Mouse (Mus musculus) heart, postnatal 10 days (tissue): Measurements from ENCODE around the gene F7. TPM values are rescaled to one million over a fixed set of nuclear protein-coding genes. Genes with fewer than 3 reads are reported as not detected.

ENCODE experiments used
- DNase-seq, 2 experiments: peaks; one replicate each; pipeline ENCODE4 v3.0.0; 2021
- intact Hi-C: fragments of 180-260 bp; cut with DNase I; formaldehyde crosslinking; loops from one replicate; pipeline ENCODE4 v1.15.1; 2025
- total RNA-seq, 2 experiments: library from RNA; stranded (reverse); gene quantifications; 2 replicates each; pipeline ENCODE4 v1.2.3; 2021

The F7 gene
- total RNA-seq: not detected

DNA sequence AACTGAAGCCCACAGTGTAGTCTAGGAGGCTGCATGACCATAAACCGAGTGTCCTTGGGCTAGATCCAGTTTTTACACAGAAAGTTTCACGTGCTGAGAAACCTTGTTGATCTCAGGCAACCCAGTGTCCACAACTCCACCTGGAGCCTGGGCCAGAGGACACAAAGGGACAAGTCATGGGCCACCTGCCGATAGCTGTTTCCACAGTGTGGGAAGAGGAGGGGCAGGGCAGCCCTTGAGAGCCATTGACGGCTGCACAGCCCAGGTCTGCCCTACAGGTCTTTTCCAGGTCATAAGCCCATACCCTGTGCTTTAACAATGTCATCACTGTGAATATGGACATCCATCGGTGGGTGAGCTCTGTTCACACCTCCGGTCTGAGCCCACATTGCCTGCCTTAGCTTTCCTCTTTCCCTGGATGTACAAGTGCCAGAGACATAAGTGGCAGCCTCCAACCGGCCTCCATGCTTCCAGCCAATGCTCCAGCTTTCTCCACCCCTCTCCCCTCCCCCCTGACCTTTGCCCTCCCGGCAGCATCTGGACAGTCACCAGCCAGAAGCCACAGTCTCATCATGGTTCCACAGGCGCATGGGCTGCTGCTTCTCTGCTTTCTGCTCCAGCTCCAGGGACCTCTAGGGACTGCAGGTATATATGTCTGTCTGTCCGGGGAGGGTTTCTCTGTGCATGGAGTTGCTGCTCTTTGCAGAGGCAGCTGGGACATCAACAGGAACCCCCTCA lies at the start of gene F7:
TSS of gene F7 (plus strand) at position 548 of the 738 bp plus-strand sequence.
- DNase-seq: no peak
- intact Hi-C loops: no loop called here

DNA sequence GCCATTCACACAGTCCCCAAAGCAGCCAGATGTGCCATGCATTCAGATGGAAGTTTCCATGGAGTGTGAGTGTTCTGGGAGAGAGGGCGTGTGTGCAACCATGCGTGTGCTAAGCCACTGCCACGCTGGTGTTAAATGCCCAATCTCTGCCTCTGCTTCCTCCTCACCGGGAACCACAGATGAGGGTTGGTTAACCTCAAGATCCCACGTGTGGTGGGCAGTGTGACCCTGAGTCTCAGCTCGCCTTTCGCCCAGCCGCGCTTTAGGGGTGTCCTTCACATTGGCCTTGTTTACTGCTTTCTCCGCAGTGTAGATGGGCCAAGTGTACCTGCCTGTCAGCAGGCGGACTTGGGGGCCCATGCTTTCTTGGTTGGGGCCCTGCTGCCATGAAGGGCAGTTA lies 49.5 kb upstream of the F7 start:
- intact Hi-C loops: loop anchor here (5.0 kb wide), 1 partner anchor 131 kb away; the partner anchor contains the start of genes Cul4a and Pcid2
- DNase-seq: no peak

DNA sequence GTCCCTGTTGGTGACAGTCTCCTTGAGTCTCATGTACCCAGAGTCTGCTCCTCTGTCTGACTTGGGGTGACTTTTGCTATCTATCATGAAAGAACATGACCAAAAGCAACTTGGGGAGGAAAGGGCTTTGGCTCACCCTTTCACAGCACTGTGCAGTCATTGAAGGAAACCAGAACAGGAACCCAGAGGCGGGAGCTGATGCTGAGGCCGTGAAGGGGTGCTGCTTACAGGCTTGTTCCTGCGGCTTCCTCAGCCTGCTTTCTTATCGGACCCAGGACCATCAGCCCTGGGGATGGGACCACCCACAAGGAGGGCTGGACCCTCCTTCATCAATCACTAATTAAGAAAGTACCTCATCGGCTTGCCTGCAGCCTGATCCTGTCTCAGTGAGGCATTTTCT lies 49.1 kb upstream of the F7 start:
- DNase-seq: no peak
- intact Hi-C loops: loop anchor here (5.0 kb wide), 1 partner anchor 131 kb away; the partner anchor contains the start of genes Cul4a and Pcid2

DNA sequence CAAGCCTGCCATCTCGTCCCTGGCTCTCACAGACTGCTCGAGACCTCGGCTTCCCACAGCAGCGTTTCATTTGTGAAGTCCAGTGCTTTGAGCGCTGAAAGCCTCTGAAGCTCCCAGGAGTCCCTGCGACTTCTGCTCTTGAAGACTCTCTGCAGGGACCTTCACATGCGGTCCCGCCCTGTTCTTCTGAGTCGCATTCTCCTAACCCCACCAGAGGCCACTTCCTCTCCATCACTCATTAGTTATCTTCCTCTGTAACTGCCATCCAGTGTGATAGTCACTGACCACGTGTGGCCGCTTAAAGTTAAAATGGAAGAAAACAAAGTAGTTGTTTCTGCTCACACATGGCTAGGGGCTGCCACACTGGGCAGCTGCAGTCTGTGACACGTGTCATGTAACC lies 48.5 kb upstream of the F7 start:
- DNase-seq: no peak
- intact Hi-C loops: loop anchor here (5.0 kb wide), 1 partner anchor 130 kb away; the partner anchor contains the start of genes Cul4a and Pcid2

DNA sequence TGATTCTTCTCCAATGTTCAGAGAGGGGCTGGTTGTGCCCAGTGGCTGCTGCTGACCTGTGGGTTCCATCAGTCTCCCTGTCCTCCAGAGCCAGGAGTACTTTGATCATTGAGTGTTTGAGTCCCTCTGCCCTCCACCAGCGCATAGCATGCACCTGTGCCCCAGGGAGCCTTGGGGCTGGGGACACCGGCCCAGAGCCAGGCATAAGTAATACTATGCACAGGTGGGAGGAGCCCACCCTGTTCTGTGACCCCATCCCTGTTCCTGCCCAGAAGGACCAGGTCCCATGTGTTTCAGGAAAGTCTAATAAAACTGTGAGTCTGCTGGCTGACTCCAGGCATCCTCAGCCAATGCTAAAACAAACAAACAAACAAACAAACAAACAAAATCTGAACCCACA lies 47.5 kb upstream of the F7 start:
- intact Hi-C loops: loop anchor here (2.0 to 5.0 kb wide), 2 partner anchors 129 to 234 kb away; partner anchors contain the start of genes Cul4a and Pcid2
- DNase-seq: no peak

DNA sequence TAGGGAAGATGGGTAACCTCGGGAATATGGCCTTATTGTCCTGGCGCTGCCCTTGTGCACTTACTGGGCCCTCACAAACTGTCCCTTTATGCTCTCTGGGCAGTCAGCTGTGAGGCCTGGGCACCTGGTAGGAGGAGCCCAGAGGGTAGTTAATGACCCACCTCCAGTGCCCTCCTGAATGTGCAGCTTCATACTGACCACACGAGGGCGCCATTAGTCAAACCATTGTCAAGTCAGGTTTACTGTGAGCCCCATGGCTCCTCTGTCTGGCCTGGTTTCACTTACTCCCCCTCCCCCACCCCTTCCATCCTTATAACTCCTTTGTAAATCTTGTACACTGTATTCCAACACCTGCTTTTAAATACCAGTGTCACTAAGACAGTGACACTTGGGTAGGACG lies 47.1 kb upstream of the F7 start:
- intact Hi-C loops: loop anchor here (2.0 to 5.0 kb wide), 2 partner anchors 129 to 234 kb away; partner anchors contain the start of genes Cul4a and Pcid2
- DNase-seq: peak; percentile 61 to 72

DNA sequence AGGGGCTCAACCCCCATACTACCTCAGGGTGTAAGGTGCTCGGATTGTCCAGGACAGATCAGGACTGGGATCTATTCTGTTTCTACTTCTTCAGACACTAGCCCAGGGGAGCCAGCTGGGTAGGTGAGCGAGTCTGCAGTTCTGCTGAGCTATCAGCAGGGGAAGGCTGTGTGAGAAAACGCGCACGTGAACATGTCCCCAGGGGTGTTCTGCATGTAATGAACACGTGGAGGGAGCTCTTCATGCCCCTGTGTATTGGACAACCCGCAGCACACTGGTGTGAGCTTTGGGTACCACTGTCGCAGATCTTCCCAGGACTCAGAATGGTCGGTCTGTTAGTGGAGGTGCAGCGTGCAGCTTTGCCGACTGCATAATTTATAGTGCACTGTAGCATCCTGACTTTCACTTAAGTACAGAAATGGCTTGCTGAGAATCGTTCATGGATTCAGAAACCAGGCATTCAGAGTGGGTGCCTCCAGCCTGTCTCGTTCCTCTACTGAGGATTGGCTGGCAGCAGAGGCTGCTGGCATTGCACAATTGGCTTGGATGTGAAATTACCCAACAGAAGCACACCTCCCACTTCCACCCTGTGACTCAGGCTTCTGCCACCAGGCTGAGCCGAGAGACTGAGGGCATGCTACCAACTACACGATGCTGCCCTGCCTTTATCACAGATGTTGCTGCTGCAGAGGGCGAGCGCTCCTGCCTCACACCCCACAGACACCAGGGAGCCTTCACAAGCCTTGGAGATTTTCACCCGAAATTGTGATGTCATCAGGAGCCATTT lies 42.0 kb upstream of the F7 start:
- intact Hi-C loops: no loop called here

DNA sequence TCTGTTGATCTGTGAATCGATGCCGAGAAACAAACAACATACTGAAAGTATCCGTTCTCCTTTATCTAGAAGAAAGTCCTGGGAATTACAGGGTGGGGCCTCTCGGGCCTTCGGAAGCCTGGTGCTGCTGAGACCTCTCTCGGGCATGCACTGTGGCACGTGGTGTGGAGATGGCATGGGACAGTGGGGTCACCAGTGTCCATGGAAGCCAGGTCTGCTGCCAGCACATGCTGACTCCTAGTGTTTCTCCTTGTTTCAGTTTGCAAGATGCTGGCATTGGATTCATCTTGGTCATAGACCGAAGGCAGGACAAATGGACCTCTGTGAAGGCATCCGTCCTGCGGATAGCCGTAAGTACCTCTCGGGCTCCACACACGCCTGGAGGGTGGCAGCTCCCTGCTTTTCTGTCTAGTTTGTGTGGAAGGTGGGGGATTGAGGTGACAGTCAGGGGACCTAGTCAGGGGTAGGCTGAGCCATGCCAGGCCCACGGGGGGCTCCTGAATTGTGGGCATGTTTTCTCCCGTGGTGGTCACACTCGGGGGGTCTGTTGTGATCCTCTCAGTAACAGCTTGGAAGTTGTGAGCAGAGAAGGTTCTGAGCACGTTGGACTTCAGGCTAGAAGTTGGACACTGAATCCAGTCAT lies 41.1 kb upstream of the F7 start:
- DNase-seq: no peak
- intact Hi-C loops: no loop called here

More for the DNA sequence above, 42.0 kb upstream of the F7 start:
- DNase-seq: peak in 1 of 2 experiments; percentile 9

DNA sequence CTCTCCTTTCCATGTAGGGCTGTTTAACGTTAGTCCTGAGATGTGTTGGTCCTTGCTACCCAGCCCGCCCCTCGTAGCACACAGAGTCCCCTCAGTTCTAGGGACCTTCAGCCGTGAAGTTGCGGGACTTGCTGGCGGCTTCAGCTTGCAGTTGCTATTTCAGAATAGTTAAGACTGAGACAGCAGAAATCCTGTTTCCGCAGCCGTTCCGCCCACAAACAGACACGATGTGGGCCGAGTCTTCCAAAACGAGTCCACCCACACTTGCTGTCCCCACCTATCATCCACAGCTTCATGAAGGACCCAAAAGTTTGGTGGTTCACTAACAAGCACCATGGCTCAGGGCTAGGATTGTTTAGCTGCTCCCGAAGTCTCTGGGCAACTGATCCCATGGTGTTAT lies 40.6 kb upstream of the F7 start:
- intact Hi-C loops: no loop called here
- no peak for DNase-seq

DNA sequence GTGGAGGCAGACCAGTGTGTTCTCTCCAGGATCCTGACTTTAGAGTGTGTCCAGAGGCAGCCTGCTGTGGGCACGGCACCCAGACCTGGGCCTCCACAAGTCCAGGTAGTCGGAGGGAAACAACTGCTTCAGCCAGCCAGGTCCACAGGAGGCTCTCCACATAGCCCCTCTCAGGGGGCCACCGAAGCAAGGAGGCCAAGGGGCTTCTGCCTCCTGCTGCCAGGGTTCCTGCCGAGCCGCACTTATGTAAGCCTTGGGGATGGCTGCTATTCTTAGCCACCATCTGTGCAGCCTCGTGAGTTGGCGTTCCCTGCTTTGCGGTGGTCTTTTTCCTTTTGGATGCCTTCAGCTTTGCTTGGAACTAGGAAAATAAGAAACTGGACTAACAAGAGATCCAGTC lies 38.3 kb upstream of the F7 start:
- peak; percentile 8 to 20 for DNase-seq
- intact Hi-C loops: no loop called here

DNA sequence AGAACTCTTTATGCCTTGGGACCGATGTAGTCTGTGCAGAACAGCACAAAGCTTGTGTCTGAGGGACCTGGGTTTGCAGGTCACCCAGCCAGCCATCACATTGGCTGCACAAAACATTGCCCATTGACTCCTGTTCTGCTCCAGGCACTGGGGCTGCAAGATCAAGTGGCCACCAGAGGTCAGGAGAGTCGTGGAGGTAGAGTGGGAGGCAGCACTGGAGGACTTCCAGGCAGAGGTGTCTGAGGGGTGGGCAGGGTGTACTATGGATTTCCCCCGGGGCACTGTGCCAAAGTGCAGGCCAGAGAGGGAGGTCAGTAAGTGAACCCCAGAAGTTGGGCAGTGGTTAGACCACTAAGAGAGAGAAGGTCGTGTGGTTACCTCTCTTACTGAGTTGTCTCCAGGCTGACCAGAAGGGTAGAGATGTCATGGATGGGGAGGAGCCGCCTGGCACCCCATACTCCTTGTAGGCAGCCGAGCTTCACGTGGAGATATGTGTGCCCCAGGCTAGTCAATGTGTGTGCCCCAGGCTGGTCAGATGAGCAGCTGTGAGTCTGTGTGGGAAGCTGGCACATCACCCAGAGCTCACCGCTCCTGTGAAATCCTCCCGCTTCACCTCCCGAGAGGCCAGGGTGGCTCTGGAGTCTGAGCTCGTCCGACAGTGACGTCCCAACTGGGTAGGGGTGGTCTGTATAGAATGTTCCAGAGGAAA lies 37.0 kb upstream of the F7 start:
- DNase-seq: peak in 1 of 2 experiments; percentile 17
- intact Hi-C loops: no loop called here

DNA sequence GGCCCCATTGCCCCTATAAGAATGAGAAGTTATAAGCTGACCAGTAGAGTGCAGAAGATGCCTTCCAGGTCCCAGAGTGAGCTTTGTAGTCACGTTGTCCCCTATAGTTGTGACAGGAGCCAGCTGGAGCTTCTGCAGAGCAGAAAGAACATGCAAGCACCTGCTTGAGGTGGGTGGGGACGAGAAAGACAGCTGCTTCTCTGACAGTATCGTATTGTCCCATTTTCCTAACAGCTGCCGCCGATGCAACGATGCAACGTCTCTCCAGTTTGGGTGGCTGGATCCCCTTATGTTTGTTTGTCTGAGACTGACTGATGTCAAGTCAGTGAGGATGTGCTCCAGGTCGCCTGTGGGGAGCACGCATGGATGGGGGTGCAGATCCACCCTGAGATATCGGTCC lies 34.4 kb upstream of the F7 start:
- no peak for DNase-seq
- intact Hi-C loops: no loop called here

DNA sequence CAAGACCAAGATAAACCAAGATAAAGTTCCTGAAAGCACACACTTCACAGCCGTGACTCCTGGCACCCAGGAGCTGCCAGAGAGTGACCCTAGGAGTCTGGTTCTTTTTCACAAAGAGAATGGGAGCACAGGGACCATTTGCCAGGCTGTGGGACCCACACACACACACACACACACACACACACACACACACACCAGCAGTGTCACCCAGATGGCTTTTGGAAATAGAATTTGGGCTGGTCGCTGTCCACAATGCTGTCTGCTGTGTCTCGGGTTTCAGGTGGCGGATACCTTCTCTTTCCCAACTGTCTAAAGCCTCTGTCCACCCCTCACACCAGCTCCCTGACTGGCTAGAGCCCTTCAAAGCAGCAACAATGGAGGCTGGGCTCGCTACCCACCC lies 31.4 kb upstream of the F7 start:
- no peak for DNase-seq
- intact Hi-C loops: no loop called here

DNA sequence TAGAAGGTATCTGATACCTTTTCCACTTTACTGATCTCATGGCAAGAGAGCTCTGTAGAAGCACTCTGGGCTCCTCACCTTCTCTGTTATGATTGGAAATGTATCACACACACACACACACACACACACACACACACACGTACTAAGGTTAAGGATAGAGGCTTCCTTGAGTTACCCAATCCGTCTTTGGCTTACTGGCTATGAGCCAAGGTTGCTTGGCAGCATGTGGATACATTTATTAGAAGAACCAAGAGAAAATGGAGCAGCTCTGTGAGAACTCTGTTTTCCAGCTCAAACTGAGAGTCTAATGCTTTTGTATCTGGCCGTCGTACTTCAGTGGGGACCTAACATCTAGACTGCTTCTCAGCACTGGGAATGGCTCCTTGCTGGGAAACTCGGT lies 30.4 kb upstream of the F7 start:
- no peak for DNase-seq

DNA sequence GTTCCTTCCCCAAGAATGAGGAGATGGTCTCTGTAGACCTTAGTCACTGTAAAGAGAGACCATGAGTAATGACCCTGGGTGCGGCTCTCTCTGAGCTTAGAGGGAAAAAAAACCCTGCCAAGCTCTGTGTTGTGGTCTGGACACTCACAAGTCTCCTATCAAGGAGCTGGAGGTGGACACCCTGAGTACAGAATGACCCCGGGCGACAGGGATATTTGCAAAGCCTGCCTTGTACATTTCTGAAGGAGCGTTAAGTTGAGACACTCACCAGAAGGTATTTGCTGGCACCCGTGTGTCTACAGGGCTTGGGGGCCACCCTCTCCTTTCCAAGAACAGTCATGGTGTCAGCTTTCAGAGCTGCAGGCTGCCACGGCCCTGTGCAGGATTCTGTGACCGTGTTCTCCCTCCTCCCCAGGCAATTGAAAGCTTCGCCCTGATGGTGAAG lies 29.0 kb upstream of the F7 start:
- peak; percentile 40 to 50 for DNase-seq
- intact Hi-C loops: no loop called here

More for the DNA sequence above, 30.4 kb upstream of the F7 start:
- intact Hi-C loops: no loop called here

DNA sequence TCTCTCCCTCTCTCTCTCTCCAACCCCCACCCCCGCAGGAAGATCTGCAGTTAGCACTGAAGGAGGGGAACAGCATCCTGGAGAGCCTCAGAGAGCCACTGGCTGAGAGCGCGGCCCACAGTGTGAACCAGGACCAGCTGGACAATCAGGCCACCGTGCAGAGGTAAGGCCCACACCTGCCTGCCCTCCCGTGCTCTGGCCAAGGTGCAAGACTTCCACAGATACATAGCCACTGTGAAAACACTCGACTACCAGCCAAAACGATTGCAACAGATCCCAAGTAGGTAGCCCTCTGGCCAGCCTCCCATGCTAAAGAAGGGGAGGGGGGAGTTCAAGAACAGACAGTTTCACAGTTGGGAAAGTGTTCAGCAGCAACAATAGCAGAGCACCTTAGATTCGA lies 27.5 kb upstream of the F7 start:
- intact Hi-C loops: no loop called here
- DNase-seq: no peak

DNA sequence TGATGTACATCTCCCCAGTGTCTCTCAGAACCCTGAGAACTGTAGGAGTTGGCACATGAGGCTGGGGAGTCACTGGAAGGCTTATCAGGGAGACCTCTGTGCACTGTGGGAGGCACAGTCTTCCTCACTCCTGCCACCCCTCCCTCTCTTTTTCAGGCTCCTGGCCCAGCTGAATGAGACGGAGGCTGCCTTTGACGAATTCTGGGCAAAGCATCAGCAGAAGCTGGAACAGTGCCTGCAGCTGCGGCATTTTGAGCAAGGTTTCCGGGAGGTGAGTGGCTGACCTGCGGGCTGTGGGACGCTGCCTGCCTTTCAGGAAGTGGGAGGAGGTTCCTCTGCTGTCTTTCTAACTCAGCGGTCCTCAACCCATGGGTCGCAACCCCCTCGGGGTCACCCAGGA lies 26.0 kb upstream of the F7 start:
- DNase-seq: peak; percentile 48 to 70
- intact Hi-C loops: no loop called here

DNA sequence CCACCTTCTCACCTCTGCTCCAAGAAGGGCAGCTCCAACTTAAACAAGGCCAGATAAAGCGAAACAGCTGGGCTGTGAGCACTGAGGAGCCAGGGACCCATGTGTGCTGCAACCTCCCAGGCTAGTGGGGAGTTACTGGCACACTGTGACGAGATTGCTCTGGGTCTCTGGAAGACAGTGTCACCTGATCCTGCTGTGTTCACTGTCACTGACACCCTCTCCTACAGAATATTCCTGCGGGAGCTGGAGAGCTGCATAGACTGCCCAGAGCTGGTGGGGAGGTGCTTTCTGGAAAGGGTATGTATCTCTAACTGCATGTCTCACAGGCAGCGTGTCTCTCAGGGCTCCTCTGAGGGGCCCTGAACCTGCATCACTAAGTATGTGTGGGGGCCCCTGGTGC lies 18.4 kb upstream of the F7 start:
- intact Hi-C loops: no loop called here

DNA sequence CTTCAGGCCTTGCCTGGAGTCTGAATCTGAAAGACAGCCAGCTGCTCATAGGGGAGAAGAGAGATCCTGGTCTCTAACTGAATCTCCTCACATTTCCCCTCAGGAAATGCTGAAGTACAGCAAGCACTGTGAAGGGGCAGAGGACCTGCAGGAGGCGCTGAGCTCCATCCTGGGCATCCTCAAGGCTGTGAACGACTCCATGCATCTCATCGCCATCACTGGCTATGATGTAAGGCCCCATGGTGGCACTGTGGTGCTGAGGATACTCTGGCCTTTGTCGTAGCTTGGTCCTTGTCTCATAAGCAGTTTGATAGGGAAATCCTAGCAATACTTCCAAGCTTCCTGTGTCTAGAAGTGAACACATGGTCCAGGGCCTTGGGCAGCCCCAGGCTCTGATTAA lies 15.5 kb upstream of the F7 start:
- intact Hi-C loops: no loop called here
- no peak for DNase-seq

More for the DNA sequence above, 18.4 kb upstream of the F7 start:
- DNase-seq: no peak

DNA sequence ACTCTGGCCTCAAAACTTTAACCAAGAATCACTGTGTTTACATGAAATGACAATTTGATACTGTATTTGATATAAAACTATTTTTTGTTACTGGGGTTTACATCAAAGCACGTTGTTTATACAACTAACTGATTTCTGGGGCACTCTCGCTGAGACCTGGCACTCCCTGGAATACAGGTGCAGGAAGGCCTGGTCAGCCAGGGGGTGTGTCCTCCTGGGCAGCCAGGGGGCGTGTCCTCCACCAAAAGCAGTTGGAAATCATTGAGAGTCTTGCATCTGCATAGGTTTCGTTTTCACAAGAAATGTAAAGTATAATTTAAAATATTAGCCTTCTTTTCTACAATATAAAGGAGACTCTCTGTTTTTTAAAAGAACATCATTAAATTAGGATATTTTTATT lies 6.3 kb upstream of the F7 start:
- no peak for DNase-seq
- intact Hi-C loops: no loop called here

DNA sequence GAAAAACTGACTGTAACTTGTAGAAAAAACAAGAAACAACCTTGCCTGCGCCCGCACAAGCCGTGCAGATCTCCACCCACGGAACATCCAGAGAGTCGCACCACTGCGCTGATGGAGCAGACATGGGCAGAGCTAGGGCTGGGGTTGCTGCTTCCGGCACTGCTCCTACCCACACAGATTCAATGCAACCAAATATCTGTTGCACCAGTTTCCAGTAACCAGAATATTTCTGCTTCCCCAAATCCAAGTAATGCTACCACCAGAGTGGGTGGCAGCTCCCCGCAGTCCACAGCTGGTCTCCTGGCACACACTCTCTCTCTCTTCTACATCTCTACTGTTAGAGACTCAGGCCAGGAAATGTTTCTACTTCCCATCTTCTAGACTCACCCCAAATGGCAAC lies 4.0 kb upstream of the F7 start:
- no peak for DNase-seq
- intact Hi-C loops: no loop called here
